Mouse (Mus musculus) urinary bladder, postnatal 25 days (tissue): ENCODE data around the gene Fhad1.
A peak's percentile ranks its signal among the peaks of the same experiment; 100 is the strongest.

Experiments used
- DNase-seq: peaks from one replicate; pipeline ENCODE4 v3.0.0; 2022; ENCODE audit warnings: low spot score

Gene Fhad1

GRCm38 (mm10) chr4:141977346-141977745, 37.5 kb downstream of the Fhad1 start:
- no peak for DNase-seq

GRCm38 (mm10) chr4:141976163-141976562, 38.7 kb downstream of the Fhad1 start:
- DNase-seq = peak; percentile 57

GRCm38 (mm10) chr4:141964575-141964974, 50.3 kb downstream of the Fhad1 start:
- no peak for DNase-seq

GRCm38 (mm10) chr4:141963907-141964306, 51.0 kb downstream of the Fhad1 start:
- no peak for DNase-seq

- peak; percentile 49 for DNase-seq
These were observed 51.8 kb downstream of the Fhad1 start for GRCm38 (mm10) chr4:141962811-141963685.

- DNase-seq = no peak
These were observed 54.8 kb downstream of the Fhad1 start for GRCm38 (mm10) chr4:141960037-141960436.

GRCm38 (mm10) chr4:141959615-141960014, 55.3 kb downstream of the Fhad1 start:
- no peak for DNase-seq

GRCm38 (mm10) chr4:141958614-141959375, 56.1 kb downstream of the Fhad1 start:
- DNase-seq = no peak

- DNase-seq = peak; percentile 63
These were observed 56.7 kb downstream of the Fhad1 start for GRCm38 (mm10) chr4:141958188-141958587.

GRCm38 (mm10) chr4:141957740-141958139, 57.1 kb downstream of the Fhad1 start:
- no peak for DNase-seq

GRCm38 (mm10) chr4:141956931-141957330, 58.0 kb downstream of the Fhad1 start:
- no peak for DNase-seq

- DNase-seq = no peak
These were observed 59.8 kb downstream of the Fhad1 start for GRCm38 (mm10) chr4:141954770-141955720.

GRCm38 (mm10) chr4:141953859-141954258, 61.0 kb downstream of the Fhad1 start:
- no peak for DNase-seq

GRCm38 (mm10) chr4:141953291-141953690, 61.6 kb downstream of the Fhad1 start:
- no peak for DNase-seq

- DNase-seq = no peak
These were observed 62.1 kb downstream of the Fhad1 start for GRCm38 (mm10) chr4:141952824-141953223.

- DNase-seq = no peak
These were observed 62.8 kb downstream of the Fhad1 start for GRCm38 (mm10) chr4:141952114-141952513.

GRCm38 (mm10) chr4:141949436-141949835, 65.4 kb downstream of the Fhad1 start:
- no peak for DNase-seq

- DNase-seq = no peak
These were observed 66.1 kb downstream of the Fhad1 start for GRCm38 (mm10) chr4:141948822-141949221.

GRCm38 (mm10) chr4:141942403-141942802, 72.5 kb downstream of the Fhad1 start:
- no peak for DNase-seq

GRCm38 (mm10) chr4:141941289-141941688, 73.6 kb downstream of the Fhad1 start:
- DNase-seq = no peak

GRCm38 (mm10) chr4:141938535-141938934, 76.3 kb downstream of the Fhad1 start:
- no peak for DNase-seq
